Mouse (Mus musculus) induced T-regulatory cell, adult 2 months (primary cell): ENCODE results near the gene 4930505A04Rik.
"Not testable (repeated sequence)": the region's sequence is repeated elsewhere in the genome, so short reads cannot be mapped to it uniquely, and the experiment has no call there.

Source experiments
- DNase-seq: peaks from one replicate; pipeline ENCODE4 v3.0.0-alpha.2; 2012; ENCODE audit warnings: low read depth

The 4930505A04Rik gene

DNA sequence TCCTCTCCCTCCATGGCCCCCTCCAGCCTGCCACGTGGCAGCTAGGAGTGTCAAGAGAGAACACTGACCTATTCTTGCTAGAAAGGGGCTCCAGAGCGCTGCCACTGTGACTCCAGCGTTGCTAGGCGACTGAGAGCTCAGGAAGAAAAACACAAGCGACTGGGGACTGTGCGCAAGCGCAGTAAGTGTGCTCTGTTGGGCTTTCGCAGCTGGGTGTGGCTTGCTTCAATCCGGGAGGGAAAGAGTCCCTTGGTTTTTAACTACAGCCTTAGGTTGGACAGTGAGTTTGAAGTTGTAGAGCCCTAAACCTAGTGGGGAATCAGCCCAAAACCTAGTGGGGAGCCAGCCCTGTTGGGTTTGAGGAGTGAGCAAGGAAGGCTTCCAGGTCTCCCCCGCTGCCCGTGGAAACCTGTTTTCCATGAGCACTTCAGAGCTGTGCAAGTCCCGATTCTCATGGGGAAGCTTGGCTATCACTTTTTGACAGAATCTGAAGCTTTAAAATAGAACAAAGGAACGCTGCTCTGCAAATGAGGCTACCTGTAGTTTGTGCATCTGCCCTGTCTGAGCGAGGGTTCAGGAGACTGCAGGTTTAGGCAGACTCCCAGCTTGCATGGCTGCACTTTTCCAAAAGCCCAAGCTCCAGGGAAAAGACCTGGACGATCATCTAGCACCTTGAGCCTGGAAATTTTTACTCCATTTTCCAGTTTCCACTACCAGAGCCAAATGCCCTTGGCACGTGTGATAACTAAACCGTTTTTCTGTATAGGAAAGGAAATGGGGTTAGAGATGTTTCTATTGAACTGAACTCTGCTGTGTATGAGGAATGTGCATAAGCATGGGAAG is at the start of gene 4930505A04Rik:
TSS of gene 4930505A04Rik (minus strand) at position 77 of the 843 bp plus-strand sequence.
- peak; percentile 13 for DNase-seq

DNA sequence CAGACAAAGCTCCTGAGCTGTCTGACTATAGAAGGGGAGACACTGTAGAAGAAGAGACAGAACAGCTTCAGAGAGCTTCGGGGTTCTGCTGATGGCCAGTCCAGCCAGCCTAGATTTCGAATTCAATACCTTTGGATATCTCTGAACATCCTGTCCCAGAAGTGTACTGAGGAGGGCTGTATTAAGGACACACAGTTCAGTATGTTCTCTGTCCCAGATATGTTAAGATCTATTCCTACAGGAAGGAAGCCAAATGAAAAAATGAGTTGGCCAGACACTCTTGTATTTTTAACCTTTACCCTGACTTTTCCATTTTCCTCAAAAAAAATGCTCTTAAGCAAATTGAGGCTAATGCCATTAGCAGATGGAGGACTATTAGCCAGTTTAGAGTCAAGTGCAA is 45.5 kb upstream of the 4930505A04Rik start:
- no peak for DNase-seq

DNA sequence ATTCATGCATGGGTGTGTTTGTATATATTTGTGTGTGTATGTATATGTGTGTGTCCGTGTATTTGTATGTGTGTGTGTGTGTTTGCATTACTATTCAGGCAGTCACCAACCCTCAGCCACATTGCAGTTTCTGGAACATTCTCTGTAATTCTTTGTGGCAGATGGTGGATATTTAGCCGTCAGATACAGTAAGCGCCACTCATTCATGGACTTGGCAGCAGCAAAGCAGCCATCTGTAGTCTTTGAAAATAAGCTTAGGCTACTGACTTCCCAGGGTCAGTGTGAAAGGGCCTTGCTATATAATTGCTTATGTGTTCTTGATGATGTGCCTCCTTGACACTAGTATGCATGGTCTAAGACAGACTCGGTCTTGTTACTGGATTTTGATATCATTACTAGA is 36.6 kb upstream of the 4930505A04Rik start:
- no peak for DNase-seq

DNA sequence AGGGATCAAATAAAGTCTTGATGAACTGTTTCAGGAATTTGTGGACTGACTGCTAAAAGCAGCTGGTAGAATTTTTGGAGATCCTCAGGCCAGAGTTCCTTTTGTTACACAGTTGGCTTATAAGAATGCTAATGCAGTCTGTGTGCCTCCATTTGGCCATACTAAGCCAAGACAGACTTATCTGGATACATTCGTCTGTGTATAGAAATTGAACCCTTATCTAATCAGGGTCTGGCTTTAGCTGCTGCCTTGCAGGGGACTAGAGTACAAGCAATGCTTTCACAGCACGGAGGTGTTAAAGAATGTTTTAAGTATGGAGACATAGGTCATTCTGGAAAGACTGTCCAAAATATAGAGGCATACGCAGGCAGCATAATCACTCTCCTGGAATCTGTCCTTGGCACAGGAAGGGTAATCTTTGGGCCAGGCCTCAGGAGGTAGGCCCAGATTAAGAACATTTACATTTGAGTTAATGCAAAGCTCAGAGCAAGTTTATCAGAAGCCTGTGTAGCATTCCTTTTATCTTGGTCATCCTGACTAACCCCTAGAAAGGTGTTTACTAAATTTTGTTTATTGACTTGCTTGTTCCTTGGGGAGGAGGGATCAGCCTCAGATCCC is 27.2 kb upstream of the 4930505A04Rik start:
- no peak for DNase-seq

DNA sequence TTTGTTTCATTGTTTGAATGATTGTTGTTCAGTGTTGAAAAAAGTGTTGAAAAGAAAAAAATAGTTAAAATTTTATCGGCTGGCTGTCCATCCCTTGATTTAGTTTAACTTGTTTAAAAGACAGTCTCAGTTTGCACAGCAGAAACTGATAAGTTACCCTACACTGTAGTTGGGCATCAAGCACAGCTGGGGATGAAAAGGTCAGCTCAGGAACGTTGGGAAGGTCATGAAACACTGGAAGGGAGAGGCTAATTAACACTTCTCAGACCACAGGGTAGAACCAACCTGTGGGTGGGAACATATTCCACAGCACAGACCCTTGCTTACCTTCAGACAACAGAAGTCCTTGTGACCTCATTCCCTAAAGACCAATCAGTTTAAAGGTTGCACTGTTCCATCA is 25.5 kb upstream of the 4930505A04Rik start:
- DNase-seq, result no peak

DNA sequence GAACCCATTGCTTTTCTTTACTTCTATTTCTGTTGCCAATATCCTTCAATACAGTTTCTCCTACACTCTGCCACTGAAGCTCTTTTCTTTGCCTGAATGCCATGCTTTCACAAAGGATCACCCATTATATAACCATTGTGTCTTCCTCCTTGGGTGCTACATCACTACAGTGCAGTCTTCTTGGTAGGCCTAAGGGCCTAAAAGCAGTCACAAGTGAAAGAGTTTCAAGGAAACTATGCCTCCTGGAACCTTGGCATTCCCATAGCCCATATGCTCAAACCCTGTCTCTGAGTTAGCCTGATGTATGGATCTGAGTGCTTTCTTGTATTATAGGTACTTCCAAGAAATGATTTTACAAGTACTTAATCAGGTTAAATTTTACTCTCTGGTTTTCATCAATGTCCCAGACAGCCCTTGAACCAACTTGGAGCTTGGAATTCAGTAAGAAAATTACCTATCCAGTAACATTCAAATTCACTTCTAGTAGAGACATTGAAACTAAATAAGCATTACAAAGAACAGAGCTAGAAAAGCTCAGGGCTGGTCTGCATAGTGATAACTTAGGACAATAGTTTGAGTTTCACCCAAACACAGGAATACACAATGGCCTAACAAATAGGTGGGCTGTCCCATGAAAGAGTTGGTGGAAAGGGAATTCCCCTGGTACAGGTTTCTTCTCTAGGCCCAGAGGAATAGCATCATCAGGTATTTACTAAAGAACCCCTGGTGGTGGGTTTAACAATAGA is 20.1 kb upstream of the 4930505A04Rik start:
- DNase-seq, result no peak

DNA sequence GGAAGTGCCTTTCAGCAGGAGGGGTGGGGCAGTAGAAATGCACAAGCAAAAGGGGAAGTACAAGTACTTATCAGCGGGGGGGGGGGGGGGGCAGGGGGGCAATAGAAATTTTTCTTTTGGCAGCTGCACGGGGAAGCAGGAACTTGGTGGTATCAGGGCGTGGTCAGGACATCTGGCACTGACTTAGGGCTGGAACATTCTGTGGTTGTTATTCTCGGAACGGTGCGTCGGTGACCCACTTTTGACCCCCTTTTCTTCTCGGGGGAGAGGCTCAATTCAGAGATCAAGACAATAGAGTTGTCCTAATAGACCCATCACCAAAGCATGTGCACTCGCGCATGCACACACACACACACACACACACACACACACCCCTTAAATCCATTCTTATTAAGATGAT is 16.6 kb upstream of the 4930505A04Rik start:
- DNase-seq, result no peak

DNA sequence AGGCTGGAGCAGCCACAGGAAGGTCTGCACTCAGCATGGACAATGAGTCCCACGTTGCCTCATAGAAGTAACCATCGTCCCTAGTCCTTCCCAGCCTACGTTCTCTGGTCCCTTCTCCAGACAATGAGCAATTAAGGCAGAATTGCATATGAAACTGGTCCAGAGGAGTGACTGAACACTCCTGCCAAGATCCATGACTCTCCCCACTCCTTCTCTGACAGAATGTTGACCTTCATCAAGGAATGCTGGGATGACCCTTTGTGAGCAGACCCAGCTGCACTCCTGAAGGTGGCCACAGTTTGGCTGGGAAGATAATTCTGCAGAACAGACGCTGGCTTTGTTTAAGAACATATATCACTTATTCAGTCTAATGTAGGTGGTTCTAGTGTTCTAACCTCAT is 11.7 kb upstream of the 4930505A04Rik start:
- no peak for DNase-seq

DNA sequence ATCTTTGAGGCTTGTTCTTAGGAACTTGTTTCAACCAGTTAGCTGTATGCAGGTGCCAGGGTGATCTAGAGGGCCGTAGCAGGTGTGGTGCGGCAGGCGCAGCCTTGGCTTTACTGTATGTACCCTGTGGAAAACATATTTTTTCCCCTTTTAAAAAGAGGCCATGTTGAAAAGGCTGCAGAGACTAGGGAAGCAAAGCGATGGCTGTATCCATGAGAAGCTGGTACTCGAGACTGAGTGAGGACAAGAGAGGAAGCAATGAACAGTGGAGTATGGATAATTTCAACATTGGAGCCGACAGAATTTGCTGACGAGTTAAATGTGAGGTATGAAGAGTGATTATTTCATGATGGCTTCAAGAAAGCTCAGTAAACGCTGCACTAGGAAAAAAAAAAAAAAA is 440 bp downstream of the 4930505A04Rik start:
- DNase-seq, result no peak

DNA sequence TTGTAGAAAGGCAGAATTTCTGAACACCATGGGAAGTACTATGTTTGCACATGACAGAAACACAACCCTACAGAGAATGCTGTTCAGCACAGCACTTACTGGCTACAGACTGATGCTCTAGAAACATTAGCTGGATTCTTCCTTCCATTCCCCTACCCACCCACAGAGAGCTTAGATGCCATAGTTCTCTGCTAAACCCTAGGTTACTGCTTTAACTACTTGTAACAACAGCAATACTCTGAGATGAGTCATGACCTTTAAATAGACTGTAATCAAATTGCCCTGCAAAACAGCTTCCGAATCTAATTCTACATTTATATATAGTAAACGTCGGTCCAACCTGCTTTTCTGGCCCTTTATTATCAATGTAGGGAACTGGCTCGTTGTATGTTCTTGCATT is 17.3 kb downstream of the 4930505A04Rik start:
- no peak for DNase-seq

DNA sequence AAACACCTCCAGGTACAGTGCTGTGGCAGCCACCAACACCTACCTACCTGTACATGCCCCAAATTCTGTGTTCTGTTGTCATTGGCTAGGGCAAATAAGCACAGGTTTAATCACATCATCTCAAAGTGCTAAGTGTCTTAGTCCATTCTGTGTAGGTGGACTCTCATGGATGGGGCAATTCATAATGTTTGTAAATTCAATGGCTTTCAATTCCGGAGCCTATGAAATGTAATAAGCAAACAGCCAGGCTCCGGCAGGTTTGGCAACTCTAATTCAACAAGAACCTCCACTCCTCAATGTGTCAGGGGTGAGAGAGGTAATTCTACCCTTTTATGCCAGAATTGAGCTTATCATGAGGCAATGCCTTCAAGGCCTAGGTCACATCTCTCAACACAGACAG is 23.5 kb downstream of the 4930505A04Rik start:
- DNase-seq, result no peak

DNA sequence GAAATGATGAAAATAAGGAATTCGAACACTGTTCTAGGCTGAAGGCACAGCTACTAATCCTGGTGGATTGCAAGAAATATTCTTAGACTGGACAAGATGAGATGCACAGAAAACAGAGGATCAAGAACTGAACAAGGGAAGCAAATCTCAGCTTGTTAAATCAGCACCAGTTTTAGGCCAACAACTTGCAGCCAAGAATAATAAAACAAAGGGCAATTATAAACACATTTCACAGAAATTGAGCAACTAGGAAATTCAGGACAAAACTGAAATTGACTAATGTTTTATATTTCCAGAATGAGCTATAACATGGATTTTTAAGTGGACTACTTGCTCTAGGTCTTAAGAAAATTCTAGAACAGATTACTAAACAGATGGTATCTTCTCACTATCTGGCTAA is 24.1 kb downstream of the 4930505A04Rik start:
- DNase-seq, result no peak

DNA sequence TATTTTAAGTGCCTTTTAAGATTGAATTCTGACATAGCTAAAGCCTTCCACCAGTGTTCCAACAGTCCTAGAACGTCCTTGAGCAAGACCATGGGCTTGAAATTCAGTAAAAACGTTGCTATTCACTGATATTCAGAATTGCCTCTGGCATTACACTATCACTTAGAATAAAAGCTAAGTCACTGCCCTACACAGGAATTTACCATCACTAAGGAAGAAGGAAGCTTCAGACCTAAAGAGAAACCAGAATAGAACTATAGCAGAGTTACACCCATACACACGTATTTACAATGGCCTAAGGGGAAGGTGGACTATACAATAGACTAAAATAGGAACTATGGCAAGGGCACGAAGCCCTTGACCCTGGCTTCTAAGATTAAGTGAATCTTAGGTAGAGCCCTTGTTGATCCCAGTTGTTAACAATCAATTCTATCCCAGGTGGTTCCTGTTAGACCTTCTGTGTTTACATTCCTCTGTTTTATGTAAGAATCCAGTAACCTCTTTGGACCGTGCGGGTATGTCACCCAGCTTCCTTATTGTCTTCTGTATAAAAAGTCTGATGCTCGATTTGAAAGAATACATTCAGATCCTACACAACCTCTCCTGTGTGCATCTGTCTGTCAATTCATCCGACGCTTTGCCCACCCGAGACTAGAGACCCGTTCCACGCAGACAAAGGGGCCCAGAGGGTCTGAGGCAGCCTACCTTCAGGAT is 27.3 kb downstream of the 4930505A04Rik start:
- DNase-seq, result not testable (repeated sequence)

DNA sequence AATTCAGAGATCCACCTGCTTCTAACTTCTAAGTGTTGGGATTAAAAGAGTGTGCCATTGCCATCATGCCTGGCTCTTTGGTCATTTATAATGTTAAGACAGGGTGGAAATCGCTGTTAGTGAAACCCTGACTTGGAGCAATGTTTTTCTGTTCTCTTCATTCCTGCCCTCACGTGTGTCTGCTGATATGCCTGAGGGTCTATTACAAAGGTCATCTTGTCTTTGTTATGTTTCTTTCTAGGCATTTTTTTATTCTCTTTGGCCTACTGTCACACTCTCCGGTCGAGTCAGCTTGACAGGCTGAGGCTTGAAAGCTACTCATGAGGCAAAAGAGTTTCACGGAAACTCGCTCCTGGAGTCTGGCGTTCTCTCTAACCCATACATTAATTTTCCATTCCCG is 27.9 kb downstream of the 4930505A04Rik start:
- no peak for DNase-seq

DNA sequence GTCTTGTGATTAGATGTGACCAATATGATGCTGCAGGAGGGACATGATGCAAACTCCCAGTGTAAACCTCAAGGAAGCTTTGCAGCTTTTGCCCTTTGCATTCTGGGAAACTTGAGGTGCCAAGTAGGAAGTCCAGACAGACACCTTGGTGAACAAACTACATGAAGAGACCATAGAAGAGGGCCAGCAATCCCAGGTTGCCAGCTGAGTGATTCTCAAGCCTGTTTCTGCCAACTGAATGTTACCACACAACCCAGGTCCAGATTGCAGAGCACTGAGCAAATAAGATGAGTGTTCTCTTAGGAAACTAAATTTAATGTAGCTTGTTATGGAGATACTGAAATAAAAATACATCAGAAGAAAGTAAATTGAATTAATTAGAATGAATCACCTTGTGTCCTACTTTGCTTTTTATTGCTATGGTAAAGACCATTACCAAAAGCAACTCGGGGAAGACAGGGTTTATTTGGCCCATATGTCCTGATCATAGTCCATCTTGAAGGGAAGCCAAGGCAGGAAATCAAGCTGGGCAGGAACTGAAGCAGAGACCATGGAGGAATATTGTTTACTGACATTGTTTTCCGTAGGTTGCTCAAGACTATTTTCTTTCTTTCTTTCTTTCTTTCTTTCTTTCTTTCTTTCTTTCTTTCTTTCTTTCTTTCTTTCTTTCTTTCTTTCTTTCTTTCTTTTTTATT is 38.2 kb downstream of the 4930505A04Rik start:
- no peak for DNase-seq

DNA sequence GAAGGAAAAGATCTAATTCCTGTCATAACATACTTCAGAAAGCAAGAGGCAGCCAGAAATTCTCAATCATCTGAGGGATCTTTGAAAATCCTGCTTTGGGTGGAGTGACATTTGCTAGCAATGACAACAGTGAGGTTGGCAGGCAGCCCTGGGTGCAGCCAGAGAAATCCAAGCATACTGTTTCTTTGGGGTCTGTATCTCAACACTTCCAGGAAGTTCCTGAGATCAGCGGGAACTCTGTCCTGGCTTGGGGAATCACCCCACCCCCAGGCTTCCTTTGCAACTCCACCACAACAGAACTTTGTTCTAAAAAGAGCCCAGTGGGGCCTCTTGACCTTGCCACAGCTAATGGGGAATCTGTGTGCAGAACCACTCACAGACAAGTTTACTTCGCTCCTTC is 66.0 kb downstream of the 4930505A04Rik start:
- DNase-seq, result no peak

DNA sequence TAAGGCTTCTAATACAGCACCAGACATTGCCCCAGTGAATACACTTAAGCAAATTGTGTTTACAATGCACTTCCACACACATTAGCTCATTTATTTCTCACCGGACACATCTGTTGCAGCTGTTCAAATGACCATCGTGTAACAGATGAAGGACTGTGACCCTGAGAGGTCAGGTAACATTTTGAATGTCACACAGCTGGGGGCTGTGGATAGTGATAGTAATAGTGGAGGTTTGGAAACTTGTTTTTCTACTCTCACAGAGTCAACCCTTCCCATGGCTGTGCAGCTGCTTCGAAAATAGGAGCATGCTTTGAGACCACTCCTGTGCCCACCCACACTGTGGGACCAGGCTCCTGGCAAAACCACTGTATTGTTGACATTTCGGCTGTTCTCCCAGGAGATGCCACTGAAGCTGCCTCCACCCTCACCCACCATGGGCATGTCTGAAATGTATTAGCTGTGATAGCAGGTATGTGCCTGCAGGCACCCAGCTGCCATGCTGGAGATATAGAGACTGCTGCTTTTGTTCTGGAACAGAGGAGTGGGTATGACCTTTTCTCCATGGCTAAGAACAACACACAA is 66.9 kb downstream of the 4930505A04Rik start:
- DNase-seq, result no peak

DNA sequence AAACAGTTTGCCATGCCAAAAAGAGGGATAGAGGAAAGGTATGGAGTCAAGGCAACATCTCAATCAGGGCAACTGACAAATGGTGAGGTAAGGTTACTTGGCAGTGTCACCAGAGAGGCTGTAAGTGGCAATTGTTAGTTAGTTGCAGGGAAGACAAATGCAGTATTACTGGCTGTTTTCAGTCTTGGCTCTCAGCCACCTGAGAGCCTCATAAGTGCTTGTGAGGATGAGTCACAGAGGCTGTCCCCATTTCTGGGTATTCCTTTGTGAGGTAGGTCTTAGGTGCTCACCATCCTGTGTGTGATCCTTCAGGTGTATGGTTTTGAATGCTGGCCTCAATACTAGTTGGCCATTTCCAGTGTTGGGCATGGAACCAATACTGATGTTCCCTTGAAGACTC is 77.3 kb downstream of the 4930505A04Rik start:
- no peak for DNase-seq

DNA sequence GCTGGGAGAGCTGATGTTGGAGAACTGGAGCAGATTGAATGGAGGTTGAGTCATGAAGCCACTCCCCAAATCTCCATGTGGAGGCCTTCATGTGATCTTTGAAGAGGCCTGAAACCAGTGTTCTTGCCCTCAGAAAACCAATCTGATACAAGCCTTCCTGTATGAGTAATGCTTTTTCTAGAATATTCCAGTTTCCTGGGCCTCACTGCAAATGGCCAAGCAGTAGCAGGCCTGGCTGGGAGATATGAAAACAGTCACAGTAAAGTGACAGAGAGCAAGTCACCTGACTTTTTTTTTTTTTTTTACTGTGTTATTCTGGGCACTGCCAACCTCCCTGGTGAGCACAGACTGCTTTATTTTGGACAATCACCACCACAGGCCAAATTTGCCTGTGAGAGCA is 88.6 kb downstream of the 4930505A04Rik start:
- DNase-seq, result no peak
